Mouse (Mus musculus) ES-E14 (cell line): ENCODE results near the gene Thtpa. TPM values are rescaled to one million over a fixed set of nuclear protein-coding genes. Genes with fewer than 3 reads are reported as not detected.

Experiments
- DNase-seq: peaks from one replicate; pipeline ENCODE4 v3.0.0-alpha.2; 2013; ENCODE audit warnings: low read depth, low spot score
- H3K27ac ChIP-seq: 2 replicates; pipeline ENCODE4 v1.5.1; 2012; ENCODE audit warnings: low read depth, mild to moderate bottlenecking, low read length, moderate library complexity, mixed read lengths; ENCODE audit not compliant: poor library complexity, insufficient read depth, severe bottlenecking
- H3K36me3 ChIP-seq: 2 replicates; pipeline ENCODE4 v1.6.1; 2012; ENCODE audit warnings: mild to moderate bottlenecking, low read length, moderate library complexity, mixed read lengths; ENCODE audit not compliant: control insufficient read depth, poor library complexity, insufficient read depth, severe bottlenecking
- H3K4me1 ChIP-seq, 2 experiments: fragments of 150-350 bp in 1 of 2; sonication (generic) in 1 of 2; 2 replicates each; pipeline ENCODE4 v1.6.1; 2012; ENCODE audit warnings: low read length in 2 of 2, mild to moderate bottlenecking in 1 of 2, mixed read lengths in 1 of 2; ENCODE audit not compliant: control insufficient read depth in 2 of 2, insufficient read depth in 2 of 2, poor library complexity in 1 of 2
- H3K4me3 ChIP-seq, 2 experiments: fragments of 150-350 bp in 1 of 2; sonication (generic) in 1 of 2; 2 replicates each; pipeline ENCODE4 v1.5.1; 2012; ENCODE audit warnings: low read length in 2 of 2, low read depth in 1 of 2, mild to moderate bottlenecking in 1 of 2, mixed read lengths in 1 of 2; ENCODE audit not compliant: insufficient read depth in 1 of 2, poor library complexity in 1 of 2, severe bottlenecking in 1 of 2
- H3K9ac ChIP-seq: 2 replicates; pipeline ENCODE4 v1.6.1; 2012; ENCODE audit warnings: low read depth, mild to moderate bottlenecking, low read length, mixed read lengths; ENCODE audit not compliant: poor library complexity, insufficient read depth, severe bottlenecking
- H3K9me3 ChIP-seq: fragments of 150-350 bp; sonication (generic); 2 replicates; pipeline ENCODE4 v1.6.1; 2012; ENCODE audit warnings: low read depth, mild to moderate bottlenecking, low read length; ENCODE audit not compliant: control insufficient read depth, insufficient read depth
- CHD2 ChIP-seq: IDR thresholded peaks from 2 replicates; pipeline ENCODE4 v1.6.1; 2014; ENCODE audit warnings: mild to moderate bottlenecking, low read depth, low read length, inconsistent platforms
- HCFC1 ChIP-seq: IDR thresholded peaks from 2 replicates; pipeline ENCODE4 v1.6.1; 2012; ENCODE audit warnings: low read length, inconsistent platforms, borderline replicate concordance; ENCODE audit not compliant: insufficient read depth
- MAFK ChIP-seq: IDR thresholded peaks from 2 replicates; pipeline ENCODE4 v1.6.1; 2014; ENCODE audit warnings: mild to moderate bottlenecking, low read depth, low read length, inconsistent platforms; ENCODE audit not compliant: insufficient read depth
- ZC3H11A ChIP-seq: IDR thresholded peaks from 2 replicates; pipeline ENCODE4 v1.6.1; 2012; ENCODE audit warnings: low read depth, mild to moderate bottlenecking, inconsistent platforms, low read length, borderline replicate concordance
- ZNF384 ChIP-seq: IDR thresholded peaks from 2 replicates; pipeline ENCODE4 v1.6.1; 2012; ENCODE audit warnings: low read depth, low read length, inconsistent platforms
- in situ Hi-C, 2 experiments: fragments of 600-800 bp; cut with MboI; formaldehyde crosslinking; loops; one replicate each; pipeline ENCODE4 v1.15.1; 2025; ENCODE audit warnings: low sequenced_read_pairs in 2 of 2, inconsistent platforms in 1 of 2; ENCODE audit not compliant: unreplicated experiment in 2 of 2
- total RNA-seq: library from RNA; depleted of rRNA; stranded (reverse); fragments of 300-350 nt; gene quantifications from 2 replicates; pipeline ENCODE4 v1.2.3, GENCODE M21; 2012

Thtpa gene
- total RNA-seq, 1 experiment: 7.9 TPM

DNA sequence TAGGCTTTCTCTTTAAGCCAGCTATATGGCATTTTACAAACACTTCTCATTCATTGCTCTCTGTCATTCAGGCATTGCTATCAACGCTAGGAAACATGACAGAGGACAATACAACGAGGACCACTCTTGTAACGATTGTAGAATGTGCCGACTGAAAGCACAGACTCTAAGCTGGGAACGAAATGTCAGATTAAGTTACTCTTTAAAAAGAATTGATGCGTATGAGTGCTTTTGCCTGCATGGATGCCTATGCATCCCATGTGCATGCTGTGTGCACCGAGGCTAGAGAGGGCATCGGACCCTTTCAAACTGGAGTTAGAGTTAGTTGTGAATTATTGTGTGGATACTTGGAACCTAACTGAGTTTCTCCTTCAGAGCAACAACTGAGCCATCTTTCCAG lies 41.1 kb downstream of the Thtpa start:
- Histone ChIP-seq H3K9ac (no peak overlapping the region), H3K9me3 (no peaks in the 10 kb centered on the region), H3K4me3 (no peak overlapping the region), H3K36me3 (no peaks in the 10 kb centered on the region), H3K4me1 (no peaks in the 10 kb centered on the region), H3K27ac (no peak overlapping the region)
- DNase-seq: no peak
- in situ Hi-C loops: loop anchor here in 1 of 2 experiments (10.0 kb wide), 1 partner anchor 79 kb away; no protein-coding TSS in a partner anchor
- TF ChIP-seq ZNF384: no peak
- TF ChIP-seq ZC3H11A: no peak
- TF ChIP-seq CHD2: no peak
- TF ChIP-seq HCFC1: no peak
- no peak for TF ChIP-seq MAFK

DNA sequence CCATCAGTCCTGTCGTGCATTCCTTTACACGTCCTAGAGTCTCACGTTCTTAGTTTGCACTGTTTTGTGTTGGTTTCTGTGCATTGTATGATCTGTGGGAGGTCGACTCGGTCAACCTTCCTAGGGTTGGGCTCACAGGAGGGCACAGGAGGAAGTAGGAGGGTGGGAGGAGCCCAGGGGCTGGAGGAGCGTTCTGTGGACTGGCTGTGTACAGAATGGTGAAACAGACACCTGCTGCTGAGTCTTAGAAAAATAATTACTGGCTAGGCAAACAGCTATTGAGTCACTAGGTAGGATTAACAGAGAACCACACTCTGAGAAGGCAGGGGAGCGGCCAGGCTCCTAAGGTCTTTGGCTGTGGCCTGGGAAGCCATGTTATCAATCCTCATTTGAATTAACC lies 44.7 kb downstream of the Thtpa start:
- no peaks in the 10 kb centered on the region for H3K9me3 ChIP-seq
- in situ Hi-C loops: loop anchor here in 1 of 2 experiments (10.0 kb wide), 1 partner anchor 75 kb away; no protein-coding TSS in a partner anchor
- no peak overlapping the region for H3K9ac ChIP-seq
- no peak overlapping the region for H3K27ac ChIP-seq
- H3K4me1 ChIP-seq: no peaks in the 10 kb centered on the region
- no peaks in the 10 kb centered on the region for H3K36me3 ChIP-seq
- H3K4me3 ChIP-seq: no peak overlapping the region
- TF ChIP-seq HCFC1: no peak
- no peak for TF ChIP-seq ZNF384
- TF ChIP-seq MAFK: no peak
- TF ChIP-seq CHD2: no peak
- TF ChIP-seq ZC3H11A: no peak
- DNase-seq: no peak

- Histone ChIP-seq H3K36me3 (no peaks in the 10 kb centered on the region), H3K27ac (no peak overlapping the region), H3K4me3 (no peak overlapping the region), H3K9ac (no peak overlapping the region), H3K4me1 (no peaks in the 10 kb centered on the region), H3K9me3 (no peaks in the 10 kb centered on the region)
- TF ChIP-seq CHD2: no peak
- no peak for TF ChIP-seq MAFK
- no peak for TF ChIP-seq ZC3H11A
- TF ChIP-seq HCFC1: no peak
- in situ Hi-C loops: no loop called here
- DNase-seq: no peak
Measured at GRCm38 (mm10) chr14:55146324-55146723, 51.7 kb downstream of the Thtpa start.

DNA sequence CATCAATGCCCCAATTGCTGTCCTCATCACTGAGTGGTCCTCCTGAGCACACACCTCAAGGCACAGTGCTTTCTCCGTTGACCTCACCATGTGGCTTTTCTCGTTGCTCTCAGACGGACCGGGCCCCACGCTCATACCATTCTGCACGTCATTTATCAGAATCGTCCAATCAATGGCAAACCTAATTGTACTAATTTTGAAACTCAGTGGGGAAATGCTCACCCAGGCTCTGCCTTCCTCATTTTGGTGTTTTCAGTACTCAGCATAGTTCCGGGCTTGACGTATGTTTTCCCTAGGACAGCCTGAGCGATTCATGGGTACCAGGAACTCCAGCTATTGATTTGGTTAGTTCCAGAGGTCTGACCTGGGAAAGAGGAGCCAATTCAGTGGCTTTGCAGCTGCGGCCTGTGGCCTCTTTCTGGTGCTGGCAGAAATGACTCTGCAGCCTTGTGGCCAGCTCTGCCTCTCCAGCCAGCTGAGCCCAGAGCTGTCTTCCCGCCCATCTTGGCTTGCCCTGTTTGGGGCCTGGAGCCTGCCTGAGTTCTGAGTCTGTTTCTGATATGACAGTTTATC lies 52.3 kb downstream of the Thtpa start:
- in situ Hi-C loops: no loop called here
- Histone ChIP-seq H3K27ac (no peak overlapping the region), H3K9ac (no peak overlapping the region), H3K9me3 (no peaks in the 10 kb centered on the region), H3K36me3 (no peaks in the 10 kb centered on the region), H3K4me1 (no peaks in the 10 kb centered on the region), H3K4me3 (no peak overlapping the region)
- no peak for DNase-seq
- TF ChIP-seq CHD2 (no peak), ZNF384 (no peak), HCFC1 (no peak), MAFK (no peak), ZC3H11A (no peak)
